Mouse (Mus musculus) layer of hippocampus, adult 9-10 months (tissue): Measurements from ENCODE around the gene Rag1.

Experiments
- DNase-seq: peaks from one replicate; pipeline ENCODE4 v3.0.0; 2022; ENCODE audit warnings: low spot score

Gene Rag1

GRCm38 (mm10) chr2:101591356-101591755, 57.9 kb downstream of the Rag1 start:
- no peak for DNase-seq
